Mouse (Mus musculus) bone marrow macrophage, adult 2 months (primary cell): ENCODE data around the gene Gm10322.

ENCODE experiments used
- CTCF ChIP-seq: IDR thresholded peaks from 2 replicates; pipeline ENCODE4 v1.5.1; 2012; ENCODE audit warnings: low read depth, mild to moderate bottlenecking, low read length, moderate library complexity
- POLR2A ChIP-seq: IDR thresholded peaks from 2 replicates; pipeline ENCODE4 v1.6.1; 2012; ENCODE audit warnings: mild to moderate bottlenecking, low read depth, low read length, borderline replicate concordance

- TF ChIP-seq POLR2A (no peak), CTCF (no peak)
Observed at GRCm38 (mm10) chr10:59589856-59590255, 26.0 kb upstream of the Gm10322 start.
